Mouse (Mus musculus): ENCODE results near the gene Commd2. TPM values are rescaled to one million over a fixed set of nuclear protein-coding genes. Genes with fewer than 3 reads are reported as not detected.

Commd2 gene
- polyA plus RNA-seq (2017; shearing (Covaris generic)) = 10 to 100 TPM; 71.7 to 78.6 TPM

DNA sequence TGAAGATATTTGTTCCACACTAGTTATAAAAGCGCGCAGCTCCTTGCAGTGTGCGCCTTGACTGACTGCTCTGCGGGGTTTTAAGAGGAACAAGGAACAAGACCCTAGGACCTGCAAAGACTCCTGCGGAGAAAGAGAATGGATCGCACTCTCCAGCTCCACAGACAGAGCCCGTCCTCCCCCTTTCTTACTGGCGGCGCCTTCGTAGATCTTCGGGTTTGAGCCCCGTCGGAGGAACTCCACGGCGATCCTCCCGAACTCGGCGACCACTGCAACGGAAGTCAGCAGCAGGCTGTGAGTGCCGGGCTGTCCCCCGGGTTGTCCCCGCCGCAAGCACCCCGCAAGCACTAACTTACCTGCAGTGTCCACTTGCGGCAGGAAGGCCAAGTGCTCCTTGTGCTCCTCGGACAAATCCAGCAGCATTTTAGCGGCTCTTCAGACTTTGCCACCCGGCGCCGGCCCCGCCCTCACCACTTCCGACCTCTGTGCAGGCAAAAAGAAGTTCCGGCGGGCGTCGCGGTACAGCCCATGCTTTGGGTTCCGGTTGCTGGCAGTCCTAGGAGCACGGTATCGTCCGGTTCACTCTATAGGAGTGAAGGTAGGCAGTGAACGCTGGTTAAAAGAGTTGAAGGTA, at the start of gene Commd2:
TSS of gene Commd2 (minus strand) at position 485 of the 634 bp plus-strand sequence.

DNA sequence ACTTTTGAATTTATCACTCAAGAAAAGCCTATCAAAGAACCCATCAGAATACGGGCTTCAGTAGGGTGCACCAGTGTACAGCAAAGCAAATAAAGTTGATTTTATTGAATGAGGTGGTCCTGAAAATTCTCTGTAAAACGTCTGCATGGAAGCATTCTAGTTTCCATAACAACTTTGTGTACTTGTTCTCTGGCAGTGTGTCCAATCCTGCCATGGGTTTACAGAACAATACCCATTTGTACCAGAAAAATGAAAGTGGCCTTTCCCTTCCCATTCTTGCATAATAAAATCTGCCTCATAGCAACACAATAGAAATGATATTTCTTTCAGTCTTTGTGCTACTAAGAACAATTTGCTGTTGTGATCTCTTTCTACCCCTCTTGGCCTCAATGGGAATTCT, 41.2 kb upstream of the Commd2 start, which contains the start of gene Ankub1:
TSS of gene Ankub1 (minus strand) at position 81 of the 400 bp plus-strand sequence.

Other genes starting within 250 kb of the Commd2 start
- not detected for gene Tm4sf4, start 226.4 kb downstream of the Commd2 start, polyA plus RNA-seq (2017; shearing (Covaris generic))
- gene Wwtr1, start 75.8 kb downstream of the Commd2 start, polyA plus RNA-seq (2017; shearing (Covaris generic)) = under 1 TPM in 1 of 2 experiments, not detected in 1; 0.23 TPM
- gene Ankub1, start 41.1 kb upstream of the Commd2 start, polyA plus RNA-seq (2017; shearing (Covaris generic)) = under 1 TPM in 1 of 2 experiments, not detected in 1; 0.38 TPM
- 10 to 100 TPM; 34.3 to 46.5 TPM for gene Rnf13, start 84.3 kb upstream of the Commd2 start, polyA plus RNA-seq (2017; shearing (Covaris generic))
- 1 to 10 TPM; 8.9 to 9.7 TPM for gene Pfn2, start 196.4 kb upstream of the Commd2 start, polyA plus RNA-seq (2017; shearing (Covaris generic))

All from activated CD4-positive, CD25-positive, alpha-beta regulatory T cell (primary cell).